ENCODE assay signal across 7 mouse cellular contexts in genomic region chr5:127405391-127406000, GRCm38 (mm10).
DNase-seq lines count a peak whose midpoint lies in the region; ATAC-seq lines count a peak whose summit lies in the region.

No protein-coding gene starts in this region.

- DNase-seq in NIH3T3 (ENCODE audit: low read depth), result peak; percentile 16
- DNase-seq in adrenal gland, postnatal 10 days, result peak; percentile 94
- DNase-seq in embryonic facial prominence, embryonic 14.5 days (ENCODE audit: low spot score), result peak; percentile 89
- DNase-seq in heart, postnatal 25 days (ENCODE audit: low spot score), result peak; percentile 19
- DNase-seq in kidney, postnatal 4 days, result peak; percentile 85 to 90

- H3K4me2 ChIP-seq in embryonic facial prominence, embryonic 14.5 days (ENCODE audit: low read depth, low read length), result peak overlapping the region; percentile 24
- H3K4me2 ChIP-seq in midbrain, embryonic 16.5 days (ENCODE audit: low read length), result no peak overlapping the region

- no peaks in the 10 kb centered on the region for H3K36me3 ChIP-seq in embryonic facial prominence, embryonic 14.5 days (ENCODE audit: control insufficient read depth, insufficient read depth, low read length)
- no peaks in the 10 kb centered on the region for H3K36me3 ChIP-seq in midbrain, embryonic 16.5 days (ENCODE audit: control insufficient read depth, insufficient read depth, low read length)

- ATAC-seq in embryonic facial prominence, embryonic 14.5 days (ENCODE audit: low read depth), result peak; percentile 64
- peak; percentile 48; the same call in 1 of the 2 replicates for ATAC-seq in midbrain, embryonic 16.5 days
- ATAC-seq in CD4-positive, CD25-positive, alpha-beta regulatory T cell, adult 4 months, result no peak

- no peak overlapping the region for H3K4me3 ChIP-seq in embryonic facial prominence, embryonic 14.5 days (ENCODE audit: low read depth, low read length)
- no peak overlapping the region for H3K4me3 ChIP-seq in midbrain, embryonic 16.5 days (ENCODE audit: low read depth, low read length)

- H3K27me3 ChIP-seq in embryonic facial prominence, embryonic 14.5 days (replicated peaks; ENCODE audit: control insufficient read depth, insufficient read depth, low read length), result no peaks in the 10 kb centered on the region
- H3K27me3 ChIP-seq in midbrain, embryonic 16.5 days (ENCODE audit: control insufficient read depth, insufficient read depth, low read depth, low read length), result no peaks in the 10 kb centered on the region

- 38% methylated on average over 18 of the region's 18 CpGs for WGBS in embryonic facial prominence, embryonic 14.5 days
- 28% methylated on average over 18 of the region's 18 CpGs for WGBS in midbrain, embryonic 16.5 days

- H3K4me1 ChIP-seq in embryonic facial prominence, embryonic 14.5 days (ENCODE audit: control insufficient read depth, insufficient read depth, low read length), result peaks cover 16% of the 10 kb centered on the region
- peaks cover 5% of the 10 kb centered on the region; the same call in 1 of the 2 replicates for H3K4me1 ChIP-seq in midbrain, embryonic 16.5 days (ENCODE audit: control insufficient read depth, insufficient read depth, low read length)

- peak overlapping the region; percentile 67 for H3K27ac ChIP-seq in embryonic facial prominence, embryonic 14.5 days (replicated peaks; ENCODE audit: low read depth, low read length)
- H3K27ac ChIP-seq in midbrain, embryonic 16.5 days (ENCODE audit: low read length), result no peak overlapping the region

- H3K9me3 ChIP-seq in embryonic facial prominence, embryonic 14.5 days (ENCODE audit: control insufficient read depth, low read length), result peaks cover 3% of the 10 kb centered on the region; the same call in 1 of the 2 replicates
- 0 out of 2 replicates have a peak, but pooled peaks cover 2% of the 10 kb centered on the region for H3K9me3 ChIP-seq in midbrain, embryonic 16.5 days (replicated peaks; ENCODE audit: control insufficient read depth, low read length, poor library complexity, severe bottlenecking)

- H3K9ac ChIP-seq in embryonic facial prominence, embryonic 14.5 days (ENCODE audit: low read depth, low read length), result no peak overlapping the region
- H3K9ac ChIP-seq in midbrain, embryonic 16.5 days (ENCODE audit: low read depth, low read length), result no peak overlapping the region

- intact Hi-C loops in heart, postnatal 25 days (cut with DNase I), result no loop called here

Comparison
In these comparisons a context has a peak if more than half of its experiments do, and no peak if none do; other contexts are left out.
1. DNase-seq: peak in every context shown above with its lines; median percentile 94 in adrenal gland, postnatal 10 days; 89 in embryonic facial prominence, embryonic 14.5 days; 88 in kidney, postnatal 4 days; 19 in heart, postnatal 25 days; 16 in NIH3T3.